Mouse (Mus musculus): ENCODE data around the gene Ubxn11.

DNA sequence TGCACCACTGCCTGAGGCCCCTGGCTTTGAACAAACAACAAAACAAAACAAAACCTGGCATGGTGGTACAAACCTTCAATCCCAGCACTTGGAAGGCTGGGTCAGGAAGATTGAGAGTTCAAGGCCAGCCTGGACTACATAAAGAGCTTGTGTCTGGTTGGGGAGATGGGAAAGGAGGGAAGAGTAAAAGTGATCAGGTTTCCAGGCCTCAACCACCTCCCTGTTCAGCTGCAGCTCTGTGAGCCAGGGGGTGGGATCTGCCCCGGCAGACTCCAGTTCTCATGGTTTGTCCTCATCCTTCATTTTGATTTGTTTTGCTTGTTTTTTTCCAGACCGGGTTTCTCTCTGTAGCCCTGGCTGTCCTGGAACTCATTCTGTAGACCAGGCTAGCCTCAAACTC is 14.1 kb downstream of the Ubxn11 start:
- TF ChIP-seq CTCF (IDR thresholded peaks at IDR 0.05; ENCODE audit: borderline replicate concordance, insufficient read depth, low read depth, low read length) (no peak), POLR2A (IDR thresholded peaks at IDR 0.05; ENCODE audit: borderline replicate concordance, insufficient read depth, low read length) (no peak)

All from cerebellum, adult 2 months (tissue).